Mouse (Mus musculus) forebrain, embryonic 10.5 days (tissue): ENCODE results near the gene Akr1c20. TPM values are rescaled to one million over a fixed set of nuclear protein-coding genes. Genes with fewer than 3 reads are reported as not detected.

Experiments
- DNase-seq: peaks from one replicate; pipeline ENCODE4 v3.0.0-alpha.2; 2017; ENCODE audit warnings: low spot score; ENCODE audit errors: extremely low spot score
- H3K27ac ChIP-seq: fragments of 300-500 bp; sonication (generic); 2 replicates; pipeline ENCODE4 v1.5.1; 2016; ENCODE audit warnings: mild to moderate bottlenecking
- H3K27me3 ChIP-seq: fragments of 300-500 bp; sonication (generic); 2 replicates; pipeline ENCODE4 v1.6.1; 2016; ENCODE audit warnings: mild to moderate bottlenecking; ENCODE audit not compliant: poor library complexity, severe bottlenecking
- H3K36me3 ChIP-seq: fragments of 300-500 bp; sonication (generic); replicated peaks from 2 replicates; pipeline ENCODE4 v1.6.1; 2016; ENCODE audit warnings: mild to moderate bottlenecking, moderate library complexity
- H3K4me1 ChIP-seq: fragments of 300-500 bp; sonication (generic); 2 replicates; pipeline ENCODE4 v1.6.1; 2016
- H3K4me3 ChIP-seq: fragments of 300-500 bp; sonication (generic); 2 replicates; pipeline ENCODE4 v1.5.1; 2016; ENCODE audit warnings: mild to moderate bottlenecking, moderate library complexity
- H3K9me3 ChIP-seq: fragments of 300-500 bp; sonication (generic); 2 replicates; pipeline ENCODE4 v1.6.1; 2016; ENCODE audit warnings: mild to moderate bottlenecking, moderate library complexity
- WGBS: fragments of 180-500 bp; shearing (Covaris S2); methylation state at CpG from one replicate; pipeline ENCODE4 v1.1.7; 2016; 5-methylcytosine and 5-hydroxymethylcytosine counted together
- polyA plus RNA-seq: library from polyadenylated mRNA; unstranded; fragments of >200 nt; fragmentation: Nextera tagmentation; extraction: Ambion mirVana; gene quantifications from 2 replicates; pipeline ENCODE4 v1.2.1, GENCODE M21; 2016

Gene Akr1c20
- polyA plus RNA-seq, result not detected in 2 replicates

DNA sequence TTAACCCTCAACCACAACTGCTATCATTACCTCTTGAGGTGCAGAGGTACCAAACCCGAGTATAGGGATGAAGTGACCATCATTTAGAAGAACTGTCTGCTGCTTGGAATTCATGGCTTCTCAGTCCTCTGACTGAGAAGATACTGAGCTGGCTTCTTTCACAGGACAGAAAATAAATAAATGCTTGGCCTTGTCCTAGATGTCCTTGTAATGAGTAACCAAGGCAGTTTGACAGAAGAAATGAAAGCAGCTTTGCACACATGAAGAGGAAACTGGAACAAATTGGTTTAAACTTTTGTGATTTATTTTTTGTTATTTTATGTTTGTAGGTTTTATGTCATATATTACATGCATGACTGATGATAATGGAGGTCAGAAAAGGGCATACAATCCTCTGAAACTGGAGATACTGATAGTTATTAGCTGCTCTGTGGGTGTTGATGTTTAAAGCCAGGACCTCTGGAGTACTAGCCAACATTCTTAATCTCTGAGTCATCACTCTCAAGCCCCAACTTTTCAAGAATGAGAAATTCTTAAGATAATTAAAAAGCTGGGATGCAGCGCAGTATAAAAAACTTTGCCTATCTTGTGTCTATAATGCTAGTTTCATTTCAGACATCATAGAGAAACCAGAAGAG, at the start of gene Akr1c20:
Gene Akr1c20 (minus strand): TSS at position 145 of the 638 bp plus-strand sequence.
- 87% methylated on average over 2 of the region's 2 CpGs for WGBS
- H3K4me3 ChIP-seq, result no peak within 1 kb of the TSS
- no peak for DNase-seq
- H3K4me1 ChIP-seq, result no peaks in the 10 kb centered on the region
- no peaks in the 10 kb centered on the region for H3K36me3 ChIP-seq
- H3K27ac ChIP-seq, result no peak within 1 kb of the TSS
- H3K27me3 ChIP-seq, result no peaks in the 10 kb centered on the region
- H3K9me3 ChIP-seq, result no peaks in the 10 kb centered on the region

DNA sequence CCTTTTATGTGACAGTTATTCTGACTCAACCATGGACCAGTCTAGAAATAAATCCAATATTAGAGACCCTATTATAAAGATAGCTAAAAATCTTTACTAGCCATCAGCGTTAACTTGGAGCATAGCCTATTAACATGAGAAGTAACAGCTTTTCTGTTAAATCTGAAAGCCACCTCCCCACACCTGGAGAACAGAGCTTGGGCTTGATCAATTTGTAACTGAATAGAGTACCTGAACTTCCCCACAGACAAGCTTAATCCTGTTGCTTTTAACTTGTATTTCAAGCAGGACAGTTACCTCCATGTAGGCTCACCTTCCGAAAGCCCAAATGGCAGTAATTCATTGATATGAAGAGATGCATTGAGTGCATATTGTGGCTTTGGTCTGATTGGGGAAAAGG, 42.9 kb upstream of the Akr1c20 start:
- H3K27me3 ChIP-seq, result no peaks in the 10 kb centered on the region
- H3K27ac ChIP-seq, result no peak overlapping the region
- H3K4me1 ChIP-seq, result no peaks in the 10 kb centered on the region
- H3K9me3 ChIP-seq, result peaks cover 6% of the 10 kb centered on the region; the same call in 1 of the 2 replicates
- 84% methylated on average over 2 of the region's 2 CpGs for WGBS
- DNase-seq, result no peak
- no peaks in the 10 kb centered on the region for H3K36me3 ChIP-seq
- H3K4me3 ChIP-seq, result no peak overlapping the region

DNA sequence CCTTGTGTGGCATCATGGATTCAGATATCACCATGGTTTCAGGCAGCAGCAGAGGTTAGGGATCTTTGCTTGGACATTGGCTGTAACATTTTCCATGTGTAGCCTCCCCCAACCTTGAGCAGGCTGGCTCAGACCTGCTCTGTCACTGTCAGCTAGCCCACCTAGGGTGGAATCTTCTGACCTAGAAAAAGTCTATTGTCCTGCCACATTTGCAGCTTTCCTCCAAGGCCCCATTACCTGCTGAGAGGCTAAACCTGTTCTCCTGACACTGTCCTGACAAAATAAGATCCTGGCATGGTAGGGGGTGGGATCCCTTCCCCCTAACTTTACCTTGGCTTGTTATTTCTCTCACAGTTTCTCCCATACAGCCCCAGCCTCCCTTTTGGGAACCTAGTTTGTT, 37.4 kb upstream of the Akr1c20 start:
- H3K9me3 ChIP-seq, result no peaks in the 10 kb centered on the region
- H3K27me3 ChIP-seq, result no peaks in the 10 kb centered on the region
- H3K4me1 ChIP-seq, result no peaks in the 10 kb centered on the region
- no peak for DNase-seq
- H3K4me3 ChIP-seq, result no peak overlapping the region
- H3K36me3 ChIP-seq, result no peaks in the 10 kb centered on the region
- no peak overlapping the region for H3K27ac ChIP-seq

DNA sequence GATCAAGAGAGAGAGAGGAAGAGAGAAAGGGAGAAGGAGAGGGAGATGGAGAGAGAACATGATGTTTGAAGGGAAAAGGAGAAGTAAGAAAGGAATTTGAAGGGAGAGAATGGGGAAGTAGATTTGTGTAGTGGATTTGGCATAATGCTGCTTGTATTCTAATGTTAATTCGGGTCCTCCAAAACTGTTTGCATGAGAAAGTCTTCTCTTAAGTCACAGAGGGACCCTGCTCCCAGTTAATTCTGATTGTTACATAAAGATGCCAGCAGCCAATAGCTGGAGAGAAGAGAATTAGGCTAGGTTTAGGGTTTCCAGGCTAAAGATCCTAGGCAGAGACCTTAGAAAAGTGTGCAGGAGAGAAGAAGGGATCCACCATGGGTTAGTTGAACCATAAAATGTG, 36.0 kb upstream of the Akr1c20 start:
- WGBS, result 75% methylated on average over 1 of the region's 1 CpGs
- H3K27me3 ChIP-seq, result no peaks in the 10 kb centered on the region
- DNase-seq, result no peak
- H3K27ac ChIP-seq, result no peak overlapping the region
- H3K9me3 ChIP-seq, result no peaks in the 10 kb centered on the region
- no peak overlapping the region for H3K4me3 ChIP-seq
- no peaks in the 10 kb centered on the region for H3K4me1 ChIP-seq
- no peaks in the 10 kb centered on the region for H3K36me3 ChIP-seq

DNA sequence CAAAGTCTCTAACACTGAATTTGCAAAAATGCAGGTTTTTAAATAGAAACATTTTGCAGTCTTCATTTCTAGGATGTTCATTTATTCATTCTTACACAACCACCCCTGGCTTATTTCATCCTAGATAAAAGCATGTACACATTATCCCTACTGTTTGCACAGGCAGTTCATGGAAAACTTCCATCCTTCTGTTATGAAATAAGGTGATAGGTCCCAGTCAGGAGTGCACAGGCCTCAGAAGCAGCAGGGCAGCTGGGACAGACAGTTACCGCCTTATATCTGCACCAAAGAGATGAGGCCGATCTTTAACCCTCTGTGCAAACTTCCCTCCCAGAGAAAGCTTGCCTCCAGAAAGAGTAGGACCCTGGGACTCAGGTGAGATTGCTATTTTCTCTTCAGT, 8.3 kb downstream of the Akr1c20 start:
- 90% methylated on average over 2 of the region's 2 CpGs for WGBS
- H3K27ac ChIP-seq, result no peak overlapping the region
- no peaks in the 10 kb centered on the region for H3K9me3 ChIP-seq
- H3K4me1 ChIP-seq, result no peaks in the 10 kb centered on the region
- no peaks in the 10 kb centered on the region for H3K27me3 ChIP-seq
- no peak overlapping the region for H3K4me3 ChIP-seq
- DNase-seq, result no peak
- H3K36me3 ChIP-seq, result no peaks in the 10 kb centered on the region

DNA sequence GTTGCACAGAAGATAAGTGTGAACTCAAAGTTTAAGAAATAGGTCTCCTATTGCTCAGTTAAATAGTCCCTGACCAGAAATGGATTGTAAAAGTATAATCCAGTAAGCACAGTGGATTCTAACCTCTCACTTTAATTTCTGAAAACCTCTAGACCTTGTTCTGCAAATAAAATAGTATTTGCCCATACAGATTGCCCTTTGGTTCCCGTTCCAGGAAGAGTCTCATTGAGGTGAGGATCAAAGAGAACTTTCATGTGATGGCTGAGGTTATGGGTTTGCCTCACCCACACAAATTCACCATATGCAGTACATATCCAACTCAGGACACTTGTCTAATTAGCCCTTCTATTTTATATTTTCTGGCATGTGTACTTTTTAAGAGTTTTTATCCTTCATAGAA, 55.2 kb downstream of the Akr1c20 start:
- Histone ChIP-seq H3K4me1 (no peaks in the 10 kb centered on the region), H3K4me3 (no peak overlapping the region), H3K27ac (no peak overlapping the region), H3K36me3 (no peaks in the 10 kb centered on the region), H3K27me3 (no peaks in the 10 kb centered on the region), H3K9me3 (no peaks in the 10 kb centered on the region)
- DNase-seq, result no peak
- 81% methylated on average over 1 of the region's 1 CpGs for WGBS

DNA sequence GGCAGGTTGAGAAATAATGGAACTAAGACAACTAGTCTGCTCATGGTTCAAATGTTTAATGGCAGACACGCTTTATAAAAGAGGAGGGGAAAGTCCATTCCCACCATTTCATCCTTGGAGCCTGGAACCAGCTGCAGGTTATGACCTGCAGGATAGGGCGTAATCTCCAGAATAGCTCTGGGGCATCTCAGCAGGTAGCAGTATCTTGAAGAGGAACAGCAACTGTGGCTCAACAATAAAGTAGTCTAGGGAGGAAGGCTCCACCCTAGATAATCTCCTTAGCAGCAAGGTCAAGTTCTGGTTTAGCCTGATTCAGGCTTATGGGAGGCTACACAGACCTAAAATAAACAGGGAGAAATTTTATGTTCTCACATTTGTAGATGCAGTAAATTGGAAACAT, 57.5 kb downstream of the Akr1c20 start:
- 84% methylated on average over 2 of the region's 2 CpGs for WGBS
- no peaks in the 10 kb centered on the region for H3K9me3 ChIP-seq
- H3K4me3 ChIP-seq, result no peak overlapping the region
- no peaks in the 10 kb centered on the region for H3K27me3 ChIP-seq
- H3K27ac ChIP-seq, result no peak overlapping the region
- no peaks in the 10 kb centered on the region for H3K36me3 ChIP-seq
- no peaks in the 10 kb centered on the region for H3K4me1 ChIP-seq
- DNase-seq, result no peak

Other genes starting within 250 kb of the Akr1c20 start
- 0.15 TPM in 1 of 2 replicates, not detected in the other for gene Akr1c12, start 243.9 kb downstream of the Akr1c20 start, polyA plus RNA-seq
- not detected in 2 replicates for gene Akr1c6, start 89.0 kb downstream of the Akr1c20 start, polyA plus RNA-seq
- gene Akr1c21, start 50.7 kb upstream of the Akr1c20 start, polyA plus RNA-seq, result not detected in 2 replicates
- gene Akr1e1, start 85.8 kb upstream of the Akr1c20 start, polyA plus RNA-seq, result 54.6 and 59.1 TPM in 2 replicates